Mouse (Mus musculus): ENCODE measurements at regions not wholly inside any gene's neighbourhood (a gene's known extent, or its start where the extent isn't known, plus 50 kb on each side); places are given as distances from the start of the nearest gene placed in this dataset.

GRCm38 (mm10) chr17:81194006-81194405, 129.1 kb upstream of the Thumpd2 start:
- no peak for DNase-seq (ENCODE audit: low spot score)
- Histone ChIP-seq H3K27ac (ENCODE audit: low read length) (no peak overlapping the region), H3K36me3 (ENCODE audit: insufficient read depth, low read length) (no peaks in the 10 kb centered on the region), H3K4me2 (replicated peaks; ENCODE audit: low read depth, low read length) (no peak overlapping the region), H3K9me3 (ENCODE audit: low read length) (no peaks in the 10 kb centered on the region), H3K4me3 (ENCODE audit: low read depth, low read length) (no peak overlapping the region), H3K27me3 (replicated peaks; ENCODE audit: insufficient read depth, low read length) (no peaks in the 10 kb centered on the region), H3K4me1 (ENCODE audit: insufficient read depth, low read depth, low read length) (no peaks in the 10 kb centered on the region), H3K9ac (replicated peaks; ENCODE audit: low read depth) (no peak overlapping the region)
- ATAC-seq = no peak
- TF ChIP-seq CTCF (IDR thresholded peaks at IDR 0.05) (no peak), EP300 (IDR thresholded peaks at IDR 0.05) (no peak)
- WGBS = 74% methylated on average over 10 of the region's 10 CpGs

- TF ChIP-seq EP300 (IDR thresholded peaks at IDR 0.05) (no peak), CTCF (IDR thresholded peaks at IDR 0.05) (peak; percentile 76)
- WGBS = 33% methylated on average over 8 of the region's 8 CpGs
- Histone ChIP-seq H3K27ac (ENCODE audit: low read length) (no peak overlapping the region), H3K4me3 (ENCODE audit: low read depth, low read length) (no peak overlapping the region), H3K4me1 (ENCODE audit: insufficient read depth, low read depth, low read length) (no peaks in the 10 kb centered on the region), H3K36me3 (ENCODE audit: insufficient read depth, low read length) (no peaks in the 10 kb centered on the region), H3K9ac (replicated peaks; ENCODE audit: low read depth) (no peak overlapping the region), H3K27me3 (replicated peaks; ENCODE audit: insufficient read depth, low read length) (no peaks in the 10 kb centered on the region), H3K4me2 (replicated peaks; ENCODE audit: low read depth, low read length) (no peak overlapping the region), H3K9me3 (ENCODE audit: low read length) (no peaks in the 10 kb centered on the region)
- DNase-seq (ENCODE audit: low spot score) = peak; percentile 82
- no peak for ATAC-seq
These were observed 128.5 kb upstream of the Thumpd2 start for GRCm38 (mm10) chr17:81193230-81193871.

DNA sequence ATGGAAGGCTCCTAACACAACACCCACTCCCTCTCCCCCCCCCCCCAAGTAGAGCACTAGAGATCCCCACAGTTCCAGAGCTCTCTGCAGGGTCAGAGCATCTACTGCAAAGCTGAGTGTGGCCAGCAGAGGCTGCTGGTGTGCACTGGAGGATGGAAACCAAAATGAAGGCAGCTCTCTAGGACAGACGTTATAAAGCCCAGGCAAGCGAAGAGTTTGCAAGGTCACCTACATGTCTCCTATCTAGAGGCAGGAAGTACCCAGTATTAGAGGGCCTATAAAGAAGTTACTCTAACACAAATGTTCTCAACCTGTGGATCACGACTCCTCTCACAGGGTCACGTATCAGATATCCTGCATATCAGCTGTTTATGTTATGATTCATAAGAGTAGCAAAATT, 125.1 kb upstream of the Thumpd2 start:
- ATAC-seq (peak; percentile 48), DNase-seq (ENCODE audit: low spot score) (peak; percentile 53)
- whole genome bisulfite sequencing = 43% methylated on average over 4 of the region's 4 CpGs
- Histone ChIP-seq H3K4me2 (replicated peaks; ENCODE audit: low read depth, low read length) (no peak overlapping the region), H3K9me3 (ENCODE audit: low read length) (no peaks in the 10 kb centered on the region), H3K9ac (replicated peaks; ENCODE audit: low read depth) (no peak overlapping the region), H3K4me3 (ENCODE audit: low read depth, low read length) (no peak overlapping the region), H3K27me3 (replicated peaks; ENCODE audit: insufficient read depth, low read length) (no peaks in the 10 kb centered on the region), H3K36me3 (ENCODE audit: insufficient read depth, low read length) (no peaks in the 10 kb centered on the region), H3K4me1 (ENCODE audit: insufficient read depth, low read depth, low read length) (no peaks in the 10 kb centered on the region), H3K27ac (ENCODE audit: low read length) (no peak overlapping the region)
- TF ChIP-seq EP300 (IDR thresholded peaks at IDR 0.05) (no peak), CTCF (IDR thresholded peaks at IDR 0.05) (peak; percentile 80)

GRCm38 (mm10) chr17:81185685-81186084, 120.8 kb upstream of the Thumpd2 start:
- Histone ChIP-seq H3K4me2 (replicated peaks; ENCODE audit: low read depth, low read length) (no peak overlapping the region), H3K9ac (replicated peaks; ENCODE audit: low read depth) (no peak overlapping the region), H3K27me3 (replicated peaks; ENCODE audit: insufficient read depth, low read length) (no peaks in the 10 kb centered on the region), H3K36me3 (ENCODE audit: insufficient read depth, low read length) (no peaks in the 10 kb centered on the region), H3K4me3 (ENCODE audit: low read depth, low read length) (no peak overlapping the region), H3K4me1 (ENCODE audit: insufficient read depth, low read depth, low read length) (no peaks in the 10 kb centered on the region), H3K9me3 (ENCODE audit: low read length) (no peaks in the 10 kb centered on the region), H3K27ac (ENCODE audit: low read length) (no peak overlapping the region)
- TF ChIP-seq EP300 (IDR thresholded peaks at IDR 0.05) (no peak), CTCF (IDR thresholded peaks at IDR 0.05) (no peak)
- DNase-seq (ENCODE audit: low spot score) = no peak
- WGBS = 63% methylated on average over 1 of the region's 1 CpGs
- ATAC-seq = peak; percentile 35

GRCm38 (mm10) chr17:81180813-81181424, 116.0 kb upstream of the Thumpd2 start:
- no peak overlapping the region for H3K4me3 ChIP-seq (ENCODE audit: low read depth, low read length)
- H3K36me3 ChIP-seq (ENCODE audit: insufficient read depth, low read length) = no peaks in the 10 kb centered on the region
- no peak overlapping the region for H3K4me2 ChIP-seq (replicated peaks; ENCODE audit: low read depth, low read length)
- no peaks in the 10 kb centered on the region for H3K27me3 ChIP-seq (replicated peaks; ENCODE audit: insufficient read depth, low read length)
- no peaks in the 10 kb centered on the region for H3K9me3 ChIP-seq (ENCODE audit: low read length)
- no peak for ATAC-seq
- H3K4me1 ChIP-seq (ENCODE audit: insufficient read depth, low read depth, low read length) = no peaks in the 10 kb centered on the region
- DNase-seq (ENCODE audit: low spot score) = no peak
- H3K9ac ChIP-seq (replicated peaks; ENCODE audit: low read depth) = no peak overlapping the region
- H3K27ac ChIP-seq (ENCODE audit: low read length) = no peak overlapping the region
- TF ChIP-seq EP300 (IDR thresholded peaks at IDR 0.05) (no peak), CTCF (IDR thresholded peaks at IDR 0.05) (no peak)
- WGBS = 82% methylated on average over 8 of the region's 8 CpGs

DNA sequence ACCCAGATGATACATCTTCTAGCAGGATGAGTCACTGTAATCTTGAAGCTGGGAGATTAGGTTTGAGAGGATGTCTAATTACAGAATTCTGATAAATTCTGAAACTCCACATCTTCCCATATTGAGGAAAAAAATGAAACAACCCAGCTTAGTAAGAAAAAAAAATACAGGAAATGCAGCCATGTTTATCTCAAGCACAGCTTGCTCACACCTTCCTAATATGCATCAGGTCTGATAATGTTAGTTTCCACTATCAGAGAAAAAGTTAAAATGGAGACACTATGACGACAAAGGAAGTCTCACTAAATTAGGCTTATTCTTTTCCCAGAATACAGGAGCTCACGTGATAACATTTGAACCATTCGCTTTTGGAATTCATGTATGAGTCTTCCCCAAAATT, 111.4 kb upstream of the Thumpd2 start:
- Histone ChIP-seq H3K4me2 (replicated peaks; ENCODE audit: low read depth, low read length) (no peak overlapping the region), H3K27ac (ENCODE audit: low read length) (no peak overlapping the region), H3K4me3 (ENCODE audit: low read depth, low read length) (no peak overlapping the region), H3K9me3 (ENCODE audit: low read length) (no peaks in the 10 kb centered on the region), H3K4me1 (ENCODE audit: insufficient read depth, low read depth, low read length) (no peaks in the 10 kb centered on the region), H3K36me3 (ENCODE audit: insufficient read depth, low read length) (no peaks in the 10 kb centered on the region), H3K27me3 (replicated peaks; ENCODE audit: insufficient read depth, low read length) (no peaks in the 10 kb centered on the region), H3K9ac (replicated peaks; ENCODE audit: low read depth) (no peak overlapping the region)
- WGBS = 69% methylated on average over 3 of the region's 3 CpGs
- ATAC-seq (no peak), DNase-seq (ENCODE audit: low spot score) (no peak)
- TF ChIP-seq EP300 (IDR thresholded peaks at IDR 0.05) = no peak
- TF ChIP-seq CTCF (IDR thresholded peaks at IDR 0.05) = no peak
